Mouse (Mus musculus) 3134 (cell line): ENCODE measurements around the gene Sec11a.
"Not testable (repeated sequence)": the region's sequence is repeated elsewhere in the genome, so short reads cannot be mapped to it uniquely, and the experiment has no call there.

Source experiments
- DNase-seq: peaks from one replicate; pipeline ENCODE4 v3.0.0-alpha.2; 2011; ENCODE audit warnings: low spot score; ENCODE audit not compliant: insufficient read length; ENCODE audit errors: extremely low read depth

Sec11a gene

DNA sequence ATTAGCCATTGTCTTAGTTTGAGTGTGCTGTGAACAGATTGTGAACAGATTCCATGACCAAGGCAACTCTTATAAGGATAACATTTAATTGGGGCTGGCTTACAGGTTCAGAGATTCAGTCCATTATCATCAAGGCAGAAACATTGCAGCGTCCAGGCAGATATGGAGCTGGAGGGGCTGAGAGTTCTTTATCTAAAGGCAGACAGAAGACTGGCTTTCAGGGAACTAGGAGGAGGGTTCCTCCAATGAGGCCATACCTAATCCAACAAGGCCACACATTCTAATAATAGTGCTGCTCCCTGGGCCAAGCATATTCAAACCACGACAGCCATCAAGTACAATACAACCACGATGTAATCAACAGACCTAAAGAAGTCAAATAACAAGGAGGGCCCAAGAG lies 11.4 kb upstream of the Sec11a start:
- no peak for DNase-seq

DNA sequence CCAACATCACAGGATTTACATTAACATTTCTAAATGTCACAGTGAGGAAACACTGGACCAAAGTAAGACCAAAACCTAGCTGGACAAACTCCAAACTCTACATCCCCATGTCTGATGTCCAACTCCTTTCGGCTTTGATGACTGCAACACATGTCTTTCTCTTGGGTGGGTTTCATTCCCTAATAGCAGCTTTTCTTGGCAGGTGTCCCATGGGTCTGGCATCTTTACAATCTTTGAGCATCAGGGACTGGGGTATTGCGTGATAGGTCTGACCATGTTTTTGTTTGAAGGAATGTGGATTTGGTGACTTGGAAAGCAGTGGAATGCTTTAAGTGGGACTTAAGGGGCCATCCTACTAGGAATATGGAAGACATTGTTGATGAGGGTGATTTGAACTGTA lies 9.3 kb upstream of the Sec11a start:
- no peak for DNase-seq

DNA sequence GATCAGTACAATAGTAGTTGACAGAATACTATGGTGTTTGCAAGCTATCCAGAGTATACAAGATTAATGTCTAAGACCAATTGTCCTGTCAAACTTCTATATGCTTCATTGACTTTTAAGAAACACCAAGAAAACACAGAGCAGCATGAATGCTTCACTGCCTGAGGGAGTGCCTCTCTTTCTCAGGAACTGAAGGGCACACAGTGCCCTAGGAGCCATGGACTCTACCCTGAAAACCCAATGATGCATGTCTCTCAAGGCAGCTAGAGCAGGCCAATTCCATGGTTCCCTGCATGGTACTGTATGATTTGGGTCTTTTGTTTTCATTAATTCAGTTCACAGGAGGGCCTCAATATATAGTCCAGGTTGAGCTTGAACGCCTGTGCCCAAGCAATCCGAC lies 6.7 kb upstream of the Sec11a start:
- no peak for DNase-seq

GRCm38 (mm10) chr7:80952140-80952539 lies 4.6 kb upstream of the Sec11a start:
- no peak for DNase-seq

DNA sequence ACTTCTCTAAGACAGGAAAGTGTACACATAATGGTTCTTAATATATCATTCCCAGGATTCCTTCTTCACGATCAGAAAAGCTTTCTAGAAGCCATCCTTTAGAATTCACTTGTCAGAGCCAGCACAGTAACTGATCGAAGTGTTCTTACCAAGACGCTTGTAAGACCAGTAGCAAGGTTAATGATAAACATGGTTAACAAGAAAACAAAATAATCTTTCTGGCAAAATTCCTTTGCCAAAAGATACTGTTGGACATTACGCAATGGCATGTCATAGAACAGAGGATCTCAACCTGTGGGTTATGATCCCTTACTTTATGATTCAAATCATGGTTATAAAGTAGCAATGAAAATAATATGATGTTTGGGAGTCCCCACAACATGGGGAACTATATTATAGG lies 3.9 kb upstream of the Sec11a start:
- DNase-seq = no peak

GRCm38 (mm10) chr7:80939808-80940207 lies 7.8 kb downstream of the Sec11a start:
- no peak for DNase-seq

GRCm38 (mm10) chr7:80937304-80937666 lies 10.3 kb downstream of the Sec11a start:
- DNase-seq = not testable (repeated sequence)

GRCm38 (mm10) chr7:80936617-80937303 lies 10.8 kb downstream of the Sec11a start:
- DNase-seq = not testable (repeated sequence)

- no peak for DNase-seq
Measured at GRCm38 (mm10) chr7:80935834-80936233, 11.7 kb downstream of the Sec11a start.

- DNase-seq = no peak
Measured at GRCm38 (mm10) chr7:80932777-80933176, 14.8 kb downstream of the Sec11a start.

GRCm38 (mm10) chr7:80931618-80932207 lies 15.9 kb downstream of the Sec11a start:
- DNase-seq = no peak

- DNase-seq = no peak
Measured at GRCm38 (mm10) chr7:80923165-80923564, 24.4 kb downstream of the Sec11a start.

DNA sequence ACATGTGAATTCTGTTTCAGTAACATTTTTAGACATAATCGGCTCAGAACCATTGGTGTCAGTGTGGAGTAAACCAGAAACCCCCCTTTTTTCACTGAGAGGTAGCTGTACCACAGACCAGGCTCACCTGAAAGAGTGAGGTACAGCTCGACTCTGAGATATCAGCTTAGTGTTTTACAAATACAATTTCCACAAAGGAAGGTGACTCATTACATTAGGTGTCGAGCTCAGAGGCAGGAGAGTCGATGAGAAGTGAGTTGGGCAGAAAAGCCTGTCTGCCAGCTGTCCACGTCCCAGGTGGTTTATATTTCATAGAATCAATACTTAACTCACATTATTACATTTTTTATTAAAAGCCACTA lies 28.0 kb downstream of the Sec11a start:
- no peak for DNase-seq

DNA sequence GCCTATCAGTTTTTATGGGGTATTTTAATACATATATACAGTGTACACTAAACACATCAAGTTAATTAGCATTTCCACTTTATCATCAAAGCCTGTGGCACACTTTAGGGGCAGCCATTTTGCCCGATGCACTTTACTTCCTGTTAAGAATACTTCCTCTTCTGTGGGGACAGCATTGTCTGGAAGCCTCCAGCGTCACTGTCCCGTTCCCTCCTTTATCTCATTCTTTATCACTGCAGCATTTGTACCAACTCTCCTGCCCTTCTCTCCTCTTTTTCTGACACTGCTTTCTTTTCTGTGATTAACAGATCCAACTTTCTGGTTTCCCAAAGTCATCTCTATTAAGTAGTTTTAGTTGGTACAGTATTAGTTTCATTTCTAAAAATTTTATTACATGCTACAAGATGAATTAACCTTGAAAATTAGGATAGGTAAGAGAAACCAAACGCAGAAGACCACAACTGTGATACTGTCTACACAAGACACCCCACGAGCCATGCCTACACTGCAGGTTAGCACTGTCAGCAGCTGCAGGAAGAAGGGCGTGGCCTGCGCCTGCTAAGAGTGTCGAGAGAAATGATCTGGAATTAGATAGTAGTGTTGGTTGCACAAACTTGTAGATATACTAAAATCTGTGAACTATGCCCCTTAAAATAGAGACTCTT lies 28.5 kb downstream of the Sec11a start:
- no peak for DNase-seq

DNA sequence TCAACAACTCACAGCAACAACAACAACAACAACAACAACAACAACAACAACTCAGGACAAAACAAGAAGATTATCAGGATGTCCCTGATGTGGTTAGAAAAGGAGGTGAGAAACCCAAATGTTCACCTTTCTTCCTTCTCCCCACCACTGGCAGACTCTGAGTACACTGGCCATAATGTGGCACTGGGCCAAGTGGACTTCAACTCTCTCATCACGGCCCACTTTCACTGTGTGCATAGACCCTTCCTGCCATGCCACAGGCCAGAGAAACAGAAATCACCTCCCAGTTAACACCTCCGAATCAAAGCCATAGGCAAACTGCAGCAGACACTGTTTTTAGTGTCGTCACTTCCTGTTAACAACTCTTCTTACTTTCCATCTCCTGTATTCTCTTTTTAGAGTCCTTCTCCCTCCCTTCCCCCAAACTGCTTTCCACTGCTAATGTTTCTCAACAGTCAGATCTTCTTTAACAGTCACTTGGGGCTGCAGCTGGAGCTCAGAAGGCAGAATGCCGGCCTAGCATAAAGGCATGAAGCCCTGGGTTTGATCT lies 29.6 kb downstream of the Sec11a start:
- no peak for DNase-seq

DNA sequence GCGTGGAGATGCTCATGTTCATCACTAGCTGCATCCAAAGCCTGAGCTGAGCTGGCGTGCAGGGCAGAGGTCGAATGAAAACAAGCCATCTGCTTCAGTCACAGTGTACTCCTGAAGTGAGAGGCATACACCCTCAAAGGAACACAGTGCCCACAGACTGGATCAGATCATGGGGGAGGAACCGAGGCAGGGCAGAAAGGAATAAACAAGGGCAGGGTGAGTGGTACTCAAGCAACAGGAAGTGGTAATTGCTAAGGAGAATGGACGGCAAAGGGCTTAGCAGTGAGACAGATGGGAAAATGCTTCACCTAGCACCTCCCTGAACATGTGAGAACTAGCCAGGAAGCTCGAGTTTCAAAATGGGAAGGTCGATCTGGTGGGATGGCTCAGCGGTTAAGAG lies 35.1 kb downstream of the Sec11a start:
- DNase-seq = no peak

- DNase-seq = no peak
Measured at GRCm38 (mm10) chr7:80911053-80911452, 36.5 kb downstream of the Sec11a start.

- DNase-seq = no peak
Measured at GRCm38 (mm10) chr7:80904921-80905515, 42.6 kb downstream of the Sec11a start, which contains the start of gene Nmb. Gene Nmb (minus strand): TSS chr7:80905076.

DNA sequence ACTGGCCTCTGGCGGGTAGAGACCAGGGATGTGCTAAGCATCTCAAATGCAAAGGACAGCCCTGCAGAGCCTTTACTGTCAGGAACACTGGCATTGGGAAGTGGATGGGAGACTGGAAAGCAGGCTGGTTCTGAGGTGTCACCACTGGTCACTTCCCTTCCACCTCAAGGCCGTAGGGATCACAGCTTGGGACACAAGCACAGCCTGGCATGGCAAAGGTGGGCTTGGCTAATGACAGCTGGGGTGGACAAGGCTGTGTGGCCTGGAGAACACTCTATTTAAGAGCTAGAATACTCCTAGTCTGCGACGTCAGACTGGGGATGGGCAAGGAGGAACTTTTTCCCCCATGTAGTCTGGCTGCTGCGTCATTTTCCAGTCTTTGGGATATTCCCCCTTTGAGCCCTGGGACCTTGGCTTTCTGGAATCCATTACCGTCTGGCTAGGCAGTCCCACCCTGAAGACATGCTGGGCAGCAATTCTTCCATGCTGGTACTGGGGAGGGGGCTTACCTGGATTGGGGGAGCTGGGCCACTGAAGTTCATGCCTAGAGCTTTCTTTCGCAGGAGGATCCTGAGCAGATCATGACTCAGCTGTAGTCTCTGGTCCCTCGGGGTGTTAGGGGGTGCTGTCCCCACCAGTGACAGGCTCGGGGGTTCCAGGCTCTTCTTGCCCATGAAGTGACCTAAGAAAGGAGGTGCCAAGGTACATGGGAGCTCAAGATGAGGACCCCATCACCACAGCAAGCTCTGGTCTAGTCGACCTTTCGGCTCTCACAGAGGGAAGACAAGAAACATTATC lies 43.8 kb downstream of the Sec11a start:
- DNase-seq = no peak

GRCm38 (mm10) chr7:80901541-80902274 lies 45.9 kb downstream of the Sec11a start:
- no peak for DNase-seq
